Mouse (Mus musculus) lung, embryonic 15.5 days (tissue): ENCODE measurements around the gene Jag2. TPM values are rescaled to one million over a fixed set of nuclear protein-coding genes. Genes with fewer than 3 reads are reported as not detected.
A peak's percentile ranks its signal among the peaks of the same experiment; 100 is the strongest.

Source experiments
- ATAC-seq: fragments of 200-750 bp; cut with Nextera tagmentation; 2 replicates; pipeline ENCODE4 v1.8.0; 2017; ENCODE audit warnings: moderate number of reproducible peaks, borderline replicate concordance; ENCODE audit not compliant: low FRiP score, low TSS enrichment; ENCODE audit errors: extremely low read depth
- H3K27ac ChIP-seq: fragments of 300-500 bp; sonication (generic); 2 replicates; pipeline ENCODE4 v1.5.1; 2015; ENCODE audit warnings: moderate library complexity, mild to moderate bottlenecking, inconsistent platforms
- H3K27me3 ChIP-seq: fragments of 300-500 bp; sonication (generic); 2 replicates; pipeline ENCODE4 v1.6.1; 2015; ENCODE audit warnings: inconsistent platforms
- H3K36me3 ChIP-seq: fragments of 300-500 bp; sonication (generic); 2 replicates; pipeline ENCODE4 v1.6.1; 2015; ENCODE audit warnings: inconsistent platforms
- H3K4me1 ChIP-seq: fragments of 300-500 bp; sonication (generic); 2 replicates; pipeline ENCODE4 v1.6.1; 2015; ENCODE audit warnings: inconsistent platforms
- H3K4me2 ChIP-seq: fragments of 300-500 bp; sonication (generic); 2 replicates; pipeline ENCODE4 v1.6.1; 2015; ENCODE audit warnings: inconsistent platforms, mild to moderate bottlenecking, moderate library complexity
- H3K4me3 ChIP-seq: fragments of 300-500 bp; sonication (generic); 2 replicates; pipeline ENCODE4 v1.5.1; 2015; ENCODE audit warnings: mild to moderate bottlenecking, inconsistent platforms
- H3K9ac ChIP-seq: fragments of 300-500 bp; sonication (generic); 2 replicates; pipeline ENCODE4 v1.6.1; 2015; ENCODE audit warnings: inconsistent platforms
- H3K9me3 ChIP-seq: fragments of 300-500 bp; sonication (generic); 2 replicates; pipeline ENCODE4 v1.6.1; 2016; ENCODE audit warnings: inconsistent platforms
- WGBS: fragments of 180-500 bp; shearing (Covaris S2); methylation state at CpG from one replicate; pipeline ENCODE4 v1.1.7; 2015; 5-methylcytosine and 5-hydroxymethylcytosine counted together
- polyA plus RNA-seq: library from polyadenylated mRNA; unstranded; fragments of >200 nt; fragmentation: Nextera tagmentation; extraction: Ambion mirVana; gene quantifications from 2 replicates; pipeline ENCODE4 v1.2.1, GENCODE M21; 2015

Gene Jag2
- polyA plus RNA-seq, 1 experiment from 2014 or later: 6.2 TPM

DNA sequence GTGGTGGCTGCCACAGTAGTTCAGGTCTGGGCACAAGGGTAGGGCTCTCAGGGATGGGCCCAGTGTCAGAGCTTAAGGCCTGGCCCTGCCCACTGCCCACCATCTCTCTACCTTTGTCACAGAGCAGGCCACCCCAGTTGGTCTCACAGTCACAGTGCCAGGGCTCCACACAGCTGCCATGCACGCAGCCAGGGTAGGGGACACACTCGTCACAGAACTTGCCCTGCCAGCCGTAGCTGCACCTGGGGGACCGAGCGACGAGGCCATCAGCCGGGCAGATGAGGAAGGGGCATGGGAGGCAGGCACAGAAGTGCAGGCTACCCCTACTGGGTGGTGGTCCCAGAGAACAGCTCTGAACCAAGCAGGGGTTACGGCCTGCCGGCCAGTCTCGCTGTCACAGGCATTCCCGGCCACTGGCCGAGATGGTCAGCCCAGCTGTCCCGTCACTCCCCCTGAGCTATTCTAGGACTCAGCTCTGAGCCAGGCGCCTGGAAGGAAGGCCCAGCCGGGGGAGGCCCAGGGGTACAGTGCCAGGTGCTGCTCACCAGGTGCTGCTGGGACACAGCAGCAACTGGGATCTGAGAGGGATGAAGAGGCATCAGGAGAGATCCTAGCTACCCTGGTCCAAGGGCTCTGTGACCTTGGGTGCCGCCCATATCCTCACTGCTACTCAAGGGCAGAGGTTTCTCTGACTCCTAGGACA lies 12.7 kb downstream of the Jag2 start:
- no peak overlapping the region for H3K27ac ChIP-seq
- no peaks in the 10 kb centered on the region for H3K27me3 ChIP-seq
- no peak overlapping the region for H3K9ac ChIP-seq

DNA sequence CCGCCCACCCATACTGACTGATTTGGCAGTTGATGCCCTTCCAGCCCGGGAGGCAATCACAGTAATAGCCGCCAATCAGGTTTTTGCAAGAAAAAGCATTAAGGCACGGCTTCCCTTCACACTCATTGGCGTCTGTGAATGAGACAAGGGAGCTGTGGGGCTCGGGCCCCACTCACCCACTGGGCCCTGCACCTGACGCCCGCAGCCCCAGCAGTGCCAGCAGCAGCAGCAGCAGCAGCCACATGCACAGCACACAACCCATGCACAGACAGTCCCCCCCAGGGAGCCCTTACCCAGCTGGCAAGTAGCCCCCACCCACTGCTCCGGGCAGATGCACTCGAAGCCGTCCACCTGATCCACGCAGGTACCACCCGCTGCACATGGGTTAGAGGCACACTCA lies 14.0 kb downstream of the Jag2 start:
- Histone ChIP-seq H3K4me3 (no peak overlapping the region), H3K9ac (no peak overlapping the region), H3K9me3 (no peaks in the 10 kb centered on the region), H3K27me3 (no peaks in the 10 kb centered on the region), H3K4me1 (no peaks in the 10 kb centered on the region), H3K27ac (no peak overlapping the region), H3K4me2 (no peak overlapping the region), H3K36me3 (0 out of 2 replicates have a peak, but pooled peaks cover 3% of the 10 kb centered on the region)
- WGBS: 81% methylated on average over 13 of the region's 13 CpGs
- no peak for ATAC-seq

More for the DNA sequence above, 12.7 kb downstream of the Jag2 start:
- Histone ChIP-seq H3K9me3 (no peaks in the 10 kb centered on the region), H3K4me2 (no peak overlapping the region), H3K4me1 (no peaks in the 10 kb centered on the region), H3K36me3 (no peaks in the 10 kb centered on the region), H3K4me3 (no peak overlapping the region)
- WGBS: 74% methylated on average over 16 of the region's 16 CpGs
- no peak for ATAC-seq

DNA sequence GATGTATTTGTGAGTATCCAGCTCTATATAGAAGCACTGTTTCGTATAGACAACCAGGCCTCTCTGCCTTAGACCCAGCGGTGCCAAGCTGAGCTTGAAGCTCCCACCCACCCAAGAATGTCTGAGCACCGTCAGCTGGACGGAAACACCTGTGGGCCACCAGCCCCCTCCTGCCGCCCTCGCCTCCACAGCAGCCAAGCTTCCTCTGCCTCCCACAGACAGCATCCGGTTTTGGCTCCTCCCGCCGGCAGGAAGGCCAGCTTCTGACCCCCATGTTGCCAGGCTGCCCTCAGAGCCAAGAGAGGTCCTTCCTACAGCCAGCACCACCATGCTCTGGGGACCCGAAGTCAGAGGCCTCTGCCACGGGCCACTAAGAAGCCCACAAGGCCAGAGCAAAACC lies 15.0 kb downstream of the Jag2 start:
- Histone ChIP-seq H3K9ac (no peak overlapping the region), H3K27me3 (no peaks in the 10 kb centered on the region), H3K9me3 (no peaks in the 10 kb centered on the region), H3K36me3 (0 out of 2 replicates have a peak, but pooled peaks cover 3% of the 10 kb centered on the region), H3K4me1 (no peaks in the 10 kb centered on the region), H3K4me2 (no peak overlapping the region), H3K4me3 (no peak overlapping the region), H3K27ac (peak overlapping the region; percentile 43; the same call in 1 of the 2 replicates)
- ATAC-seq: no peak
- WGBS: 56% methylated on average over 11 of the region's 11 CpGs

- no peaks in the 10 kb centered on the region for H3K27me3 ChIP-seq
Measured at GRCm38 (mm10) chr12:112912951-112913745, 16.4 kb downstream of the Jag2 start.

DNA sequence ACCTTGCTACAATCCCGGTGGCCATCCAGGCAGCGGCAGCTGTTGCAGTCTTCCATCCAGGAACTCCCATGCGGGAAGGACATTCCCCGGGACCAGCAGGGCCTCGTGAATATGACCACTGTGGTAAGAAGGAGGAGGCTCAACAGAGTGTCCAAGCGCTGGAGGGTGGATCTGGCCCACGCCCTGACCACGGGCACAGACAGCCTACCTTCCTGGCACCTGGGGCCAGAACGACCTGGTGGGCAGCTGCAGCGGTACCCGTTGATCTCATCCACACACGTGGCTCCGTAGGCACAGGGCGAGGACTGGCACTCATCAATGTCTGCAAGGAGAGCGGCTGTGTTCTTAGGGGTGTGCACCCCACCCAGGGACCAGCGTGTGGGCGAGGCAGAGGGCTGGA lies 17.9 kb downstream of the Jag2 start:
- 86% methylated on average over 17 of the region's 17 CpGs for whole genome bisulfite sequencing

More at GRCm38 (mm10) chr12:112912951-112913745, 16.4 kb downstream of the Jag2 start:
- no peak for ATAC-seq
- H3K4me3 ChIP-seq: no peak overlapping the region
- no peaks in the 10 kb centered on the region for H3K4me1 ChIP-seq
- no peak overlapping the region for H3K9ac ChIP-seq
- no peak overlapping the region for H3K4me2 ChIP-seq
- 0 out of 2 replicates have a peak, but pooled peaks cover 3% of the 10 kb centered on the region for H3K36me3 ChIP-seq
- 83% methylated on average over 28 of the region's 28 CpGs for WGBS
- no peak overlapping the region for H3K27ac ChIP-seq
- H3K9me3 ChIP-seq: no peaks in the 10 kb centered on the region

GRCm38 (mm10) chr12:112908991-112909390 lies 20.6 kb downstream of the Jag2 start:
- ATAC-seq: no peak
- no peak overlapping the region for H3K4me3 ChIP-seq
- no peak overlapping the region for H3K4me2 ChIP-seq
- H3K27ac ChIP-seq: no peak overlapping the region
- no peaks in the 10 kb centered on the region for H3K9me3 ChIP-seq
- no peaks in the 10 kb centered on the region for H3K4me1 ChIP-seq
- H3K27me3 ChIP-seq: no peaks in the 10 kb centered on the region
- 88% methylated on average over 22 of the region's 22 CpGs for WGBS
- 0 out of 2 replicates have a peak, but pooled peaks cover 3% of the 10 kb centered on the region for H3K36me3 ChIP-seq
- H3K9ac ChIP-seq: no peak overlapping the region

More for the DNA sequence above, 17.9 kb downstream of the Jag2 start:
- H3K27me3 ChIP-seq: no peaks in the 10 kb centered on the region
- H3K9ac ChIP-seq: no peak overlapping the region
- no peak for ATAC-seq
- no peaks in the 10 kb centered on the region for H3K4me1 ChIP-seq
- no peak overlapping the region for H3K4me2 ChIP-seq
- H3K9me3 ChIP-seq: no peaks in the 10 kb centered on the region
- H3K36me3 ChIP-seq: 0 out of 2 replicates have a peak, but pooled peaks cover 3% of the 10 kb centered on the region
- H3K27ac ChIP-seq: no peak overlapping the region
- H3K4me3 ChIP-seq: no peak overlapping the region

- 79% methylated on average over 5 of the region's 5 CpGs for WGBS
- Histone ChIP-seq H3K4me2 (no peak overlapping the region), H3K4me1 (no peaks in the 10 kb centered on the region), H3K9ac (no peak overlapping the region), H3K4me3 (no peak overlapping the region), H3K9me3 (no peaks in the 10 kb centered on the region), H3K27me3 (no peaks in the 10 kb centered on the region; the same call in 1 of the 2 replicates), H3K27ac (no peak overlapping the region), H3K36me3 (no peaks in the 10 kb centered on the region)
- ATAC-seq: no peak
Measured at GRCm38 (mm10) chr12:112905001-112905400, 24.6 kb downstream of the Jag2 start.

DNA sequence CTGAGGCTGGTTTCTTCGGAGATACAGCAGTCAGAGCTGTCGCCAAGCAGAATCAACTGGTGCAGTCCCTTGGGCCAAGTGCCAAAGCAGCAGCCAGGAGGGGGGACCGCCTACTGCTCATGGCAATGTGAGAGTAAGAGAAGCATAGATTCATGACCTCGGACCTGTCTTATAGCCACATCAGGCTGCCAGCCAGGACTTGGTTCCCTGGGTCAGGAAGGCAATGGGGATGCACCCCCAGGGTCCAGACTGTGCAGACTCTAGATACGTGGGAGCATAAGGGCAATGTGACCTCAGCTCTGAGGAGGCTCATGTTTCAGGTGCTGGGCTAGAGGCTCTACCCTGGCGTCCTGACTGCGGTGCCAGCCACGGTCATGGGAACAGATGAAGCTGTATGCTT lies 25.6 kb downstream of the Jag2 start:
- H3K4me3 ChIP-seq: no peak overlapping the region
- H3K27ac ChIP-seq: no peak overlapping the region
- H3K9me3 ChIP-seq: no peaks in the 10 kb centered on the region
- no peaks in the 10 kb centered on the region; the same call in 1 of the 2 replicates for H3K27me3 ChIP-seq
- no peaks in the 10 kb centered on the region for H3K4me1 ChIP-seq
- 56% methylated on average over 8 of the region's 8 CpGs for WGBS
- H3K36me3 ChIP-seq: no peaks in the 10 kb centered on the region
- no peak for ATAC-seq
- no peak overlapping the region for H3K4me2 ChIP-seq
- H3K9ac ChIP-seq: no peak overlapping the region

- Histone ChIP-seq H3K9me3 (no peaks in the 10 kb centered on the region), H3K4me1 (0 out of 2 replicates have a peak, but pooled peaks cover 4% of the 10 kb centered on the region), H3K27me3 (no peaks in the 10 kb centered on the region; the same call in 1 of the 2 replicates), H3K36me3 (no peaks in the 10 kb centered on the region), H3K9ac (no peak overlapping the region), H3K27ac (no peak overlapping the region), H3K4me2 (no peak overlapping the region), H3K4me3 (no peak overlapping the region)
- 79% methylated on average over 9 of the region's 9 CpGs for WGBS
- ATAC-seq: no peak
Measured at GRCm38 (mm10) chr12:112900641-112901040, 28.9 kb downstream of the Jag2 start.

DNA sequence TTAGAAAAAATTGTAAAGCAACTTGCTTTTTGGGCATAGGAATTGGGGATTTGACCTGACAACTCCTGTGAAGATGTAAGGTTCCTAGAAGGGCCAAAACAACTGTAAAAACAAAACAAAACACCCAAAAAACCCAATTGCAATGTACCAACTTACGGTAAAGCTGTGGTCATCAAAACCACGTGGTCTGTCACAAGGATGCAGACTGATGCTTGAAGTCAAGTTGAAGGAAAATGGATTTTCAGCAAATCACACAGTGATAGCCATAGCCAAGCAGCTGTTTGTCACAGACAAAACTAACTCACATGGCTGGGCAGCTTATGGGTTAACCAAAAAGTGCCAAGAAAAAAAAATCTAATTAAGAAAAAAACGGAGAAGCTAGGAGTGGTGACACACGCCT lies 30.6 kb downstream of the Jag2 start:
- WGBS: 54% methylated on average over 4 of the region's 4 CpGs
- H3K4me3 ChIP-seq: no peak overlapping the region

GRCm38 (mm10) chr12:112898351-112898750 lies 31.2 kb downstream of the Jag2 start:
- H3K36me3 ChIP-seq: no peaks in the 10 kb centered on the region
- no peaks in the 10 kb centered on the region; the same call in 1 of the 2 replicates for H3K27me3 ChIP-seq
- no peak overlapping the region; the same call in 1 of the 2 replicates for H3K4me2 ChIP-seq
- WGBS: 55% methylated on average over 12 of the region's 12 CpGs
- H3K27ac ChIP-seq: 0 out of 2 replicates have a peak overlapping the region, but pooled peaks have one; percentile 65
- H3K4me1 ChIP-seq: peaks cover 14% of the 10 kb centered on the region; the same call in 1 of the 2 replicates
- no peak for ATAC-seq
- no peak overlapping the region for H3K9ac ChIP-seq
- no peaks in the 10 kb centered on the region for H3K9me3 ChIP-seq
- no peak overlapping the region for H3K4me3 ChIP-seq

More for the DNA sequence above, 30.6 kb downstream of the Jag2 start:
- Histone ChIP-seq H3K4me2 (no peak overlapping the region), H3K27me3 (no peaks in the 10 kb centered on the region; the same call in 1 of the 2 replicates), H3K9ac (no peak overlapping the region), H3K9me3 (no peaks in the 10 kb centered on the region), H3K36me3 (no peaks in the 10 kb centered on the region), H3K4me1 (peaks cover 14% of the 10 kb centered on the region; the same call in 1 of the 2 replicates), H3K27ac (no peak overlapping the region)
- no peak for ATAC-seq
